Mouse (Mus musculus): ENCODE measurements around the gene Sars2.
"Not testable (repeated sequence)": the region's sequence is repeated elsewhere in the genome, so short reads cannot be mapped to it uniquely, and the experiment has no call there.

Gene Sars2

DNA sequence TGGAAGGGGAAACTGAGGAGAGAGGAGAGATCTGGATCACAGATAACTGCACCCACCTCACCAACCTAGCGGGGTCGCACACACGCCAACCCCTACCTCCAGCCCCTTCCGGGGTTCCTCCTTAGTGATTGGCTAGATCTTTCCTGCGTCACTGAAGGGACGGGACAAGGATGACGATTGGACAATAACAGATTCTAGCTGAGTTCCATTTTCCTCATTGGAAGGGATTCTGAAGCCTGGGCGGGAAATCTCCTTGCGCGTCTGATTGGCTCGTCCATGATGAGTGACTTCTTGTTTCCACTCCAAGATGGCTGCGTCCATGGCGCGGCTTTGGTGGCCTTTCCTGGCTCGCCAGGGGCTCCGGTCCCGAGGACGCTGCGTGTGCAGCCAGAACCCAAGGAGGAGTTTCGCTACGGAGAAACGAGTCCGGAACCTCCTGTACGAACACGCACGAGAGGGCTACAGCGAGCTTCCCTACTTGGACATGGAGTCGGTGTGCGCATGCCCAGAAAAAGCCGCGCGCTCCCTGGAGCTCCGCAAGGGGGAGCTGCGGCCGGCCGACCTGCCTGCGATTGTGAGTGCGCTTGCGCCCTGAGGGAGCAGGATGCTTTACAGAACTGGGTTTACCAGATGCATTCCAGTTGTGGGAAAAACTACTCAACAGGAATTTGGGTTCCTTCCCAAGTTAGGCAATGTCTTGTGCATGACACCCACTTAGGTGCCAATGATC lies at the start of gene Sars2, which contains the start of gene Mrps12:
Sars2 (plus strand) TSS at position 284 of the 730 bp plus-strand sequence.
Mrps12 (minus strand) TSS at position 112 of the 730 bp plus-strand sequence.
- DNase-seq (ENCODE audit: low read depth, low spot score) = peak; percentile 98

DNA sequence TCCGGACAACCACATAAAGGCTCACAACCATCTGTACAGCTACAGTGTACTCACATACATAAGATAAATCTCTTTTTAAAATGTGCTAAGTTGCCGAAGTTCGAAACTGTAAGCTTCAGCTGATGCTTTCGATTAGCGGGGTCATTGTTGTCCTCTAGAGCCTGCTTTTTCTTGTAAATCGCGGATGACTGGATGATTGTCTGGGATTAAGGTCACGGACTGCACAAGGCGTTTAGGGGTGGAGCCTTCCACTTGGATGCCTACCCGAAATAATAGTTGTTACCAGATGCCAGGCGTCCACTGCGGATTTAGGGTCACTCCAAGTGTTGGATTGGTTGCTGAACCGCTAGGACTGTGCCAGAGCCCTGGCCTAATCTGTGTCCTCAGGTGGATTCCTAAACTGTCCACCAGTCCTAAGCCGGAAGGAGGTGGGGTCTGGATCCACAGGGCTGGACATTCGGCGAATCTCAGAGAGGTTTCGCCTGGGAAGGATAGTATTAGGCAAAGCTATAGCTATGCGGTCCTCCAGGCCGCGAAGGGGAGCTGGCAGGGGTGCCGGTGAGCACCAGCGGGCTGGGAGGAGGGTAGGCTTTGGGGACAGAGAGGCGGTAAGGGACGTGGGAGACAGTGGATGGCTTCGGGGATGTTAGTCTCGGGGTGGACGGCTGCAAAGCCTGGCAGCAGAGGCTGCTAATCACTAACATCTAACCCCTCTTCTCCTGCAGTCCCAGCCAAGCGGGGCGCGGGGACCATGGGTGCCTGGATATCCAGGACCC lies 49.1 kb upstream of the Sars2 start, which contains the start of gene Fbxo27:
Fbxo27 (plus strand) TSS at position 305 of the 776 bp plus-strand sequence.
- peak; percentile 23 for DNase-seq (ENCODE audit: low read depth, low spot score)

DNA sequence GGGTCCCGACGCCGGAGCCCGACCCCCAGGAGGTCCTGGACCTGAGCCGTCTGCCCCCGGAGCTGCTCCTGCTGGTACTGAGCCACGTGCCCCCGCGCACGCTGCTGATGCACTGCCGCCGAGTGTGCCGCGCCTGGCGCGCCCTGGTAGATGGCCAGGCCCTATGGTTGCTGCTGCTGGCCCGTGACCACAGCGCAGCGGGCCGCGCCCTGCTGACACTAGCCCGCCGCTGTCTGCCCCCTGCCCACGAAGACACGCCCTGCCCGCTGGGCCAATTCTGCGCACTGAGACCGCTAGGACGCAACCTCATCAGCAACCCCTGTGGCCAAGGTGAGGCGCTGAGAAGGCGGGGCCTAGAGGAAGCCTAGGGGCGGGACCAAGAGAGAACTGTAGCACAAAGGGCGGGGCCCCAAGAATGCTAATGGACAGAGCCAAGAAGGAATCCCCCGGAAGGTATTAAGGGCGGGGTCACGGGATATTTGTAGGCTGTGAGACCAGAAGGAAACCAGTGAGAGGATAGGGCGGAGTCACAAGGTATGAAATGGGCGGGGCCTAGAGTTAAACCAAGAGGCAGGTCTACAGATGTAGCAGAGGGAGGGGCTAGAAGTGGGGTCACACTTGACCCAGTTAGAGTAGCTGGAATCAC lies 48.3 kb upstream of the Sars2 start:
- DNase-seq (ENCODE audit: low read depth, low spot score) = peak; percentile 83

DNA sequence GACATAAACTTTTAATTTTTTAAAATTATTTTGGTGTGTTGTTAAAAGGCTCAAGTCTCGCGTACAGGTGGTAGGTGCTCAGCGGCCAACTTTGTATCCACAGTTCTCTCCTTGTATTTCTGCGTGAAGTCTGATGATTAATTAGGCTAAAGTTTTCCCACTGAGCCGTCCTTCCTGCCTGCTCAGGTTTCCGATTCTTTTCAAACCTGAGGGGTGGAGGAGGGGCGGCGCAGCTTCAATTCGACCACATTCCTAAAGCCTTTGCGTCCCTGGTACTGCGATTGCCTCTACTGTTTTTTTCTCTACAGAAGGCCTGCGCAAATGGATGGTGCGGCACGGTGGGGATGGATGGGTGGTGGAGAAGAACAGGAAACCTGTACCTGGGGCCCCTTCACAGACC lies 47.4 kb upstream of the Sars2 start:
- peak; percentile 72 for DNase-seq (ENCODE audit: low read depth, low spot score)

DNA sequence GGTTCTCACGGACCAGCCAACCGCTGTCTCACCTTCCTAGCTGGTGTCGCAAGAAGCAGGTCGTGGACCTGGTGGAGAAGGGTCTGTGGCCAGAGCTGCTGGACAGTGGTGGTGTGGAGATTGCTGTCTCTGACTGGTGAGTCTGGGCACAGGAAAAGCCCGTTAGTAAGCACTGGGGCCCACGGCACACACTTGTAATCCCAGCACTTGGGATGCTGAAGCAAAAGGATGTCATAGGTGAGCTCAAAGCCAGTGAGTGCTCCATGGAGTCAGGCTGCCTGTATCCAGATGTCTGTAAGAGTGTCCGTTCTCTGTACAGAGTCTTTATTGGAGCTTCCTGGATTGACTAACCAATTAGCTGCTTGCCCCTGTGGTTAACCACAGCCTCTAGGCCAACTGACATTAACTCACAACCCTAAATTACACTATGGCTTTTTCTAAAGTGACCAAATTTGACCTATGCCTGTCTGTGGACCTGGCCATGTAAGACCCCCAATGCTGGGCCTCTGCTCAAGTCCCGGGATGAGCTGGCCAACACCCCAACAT lies 46.8 kb upstream of the Sars2 start:
- DNase-seq (ENCODE audit: low read depth, low spot score) = no peak

DNA sequence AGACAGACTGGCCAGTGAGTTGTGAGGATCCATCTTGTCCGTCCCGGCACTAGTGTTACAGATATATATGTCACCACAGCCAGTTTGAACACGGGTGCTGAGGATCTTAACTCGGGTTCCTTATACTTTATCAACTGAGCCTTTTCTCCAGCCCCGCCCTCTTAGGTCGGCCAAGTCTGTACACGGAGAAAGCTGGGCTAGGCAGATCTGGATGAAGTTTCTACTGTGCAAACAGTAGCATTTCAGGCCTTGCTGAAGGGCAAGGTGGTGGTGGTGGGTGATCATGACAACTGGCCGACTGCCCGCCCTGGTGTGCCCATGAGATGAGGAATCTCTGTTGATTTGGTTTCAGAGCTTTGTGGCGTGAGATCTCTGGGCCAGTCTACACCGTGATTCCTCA lies 44.5 kb upstream of the Sars2 start:
- no peak for DNase-seq (ENCODE audit: low read depth, low spot score)

DNA sequence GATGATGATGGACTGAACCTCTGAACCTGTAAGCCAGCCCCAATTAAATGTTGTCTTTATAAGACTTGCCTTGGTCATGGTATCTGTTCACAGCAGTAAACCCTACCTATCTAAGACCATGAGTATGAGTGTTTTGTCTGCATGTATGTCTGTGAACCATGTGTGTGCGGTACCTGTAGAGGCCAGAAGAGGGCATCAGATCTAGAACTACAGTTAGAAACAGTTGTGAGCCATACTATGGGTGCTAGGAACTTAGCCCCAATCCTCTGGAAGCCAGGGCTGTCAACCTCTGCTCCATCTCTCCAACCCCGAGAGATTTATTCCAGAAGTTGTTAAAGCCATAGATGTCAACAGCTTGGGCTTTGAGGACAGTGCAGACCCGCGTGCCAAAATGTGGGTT lies 41.5 kb upstream of the Sars2 start:
- no peak for DNase-seq (ENCODE audit: low read depth, low spot score)

DNA sequence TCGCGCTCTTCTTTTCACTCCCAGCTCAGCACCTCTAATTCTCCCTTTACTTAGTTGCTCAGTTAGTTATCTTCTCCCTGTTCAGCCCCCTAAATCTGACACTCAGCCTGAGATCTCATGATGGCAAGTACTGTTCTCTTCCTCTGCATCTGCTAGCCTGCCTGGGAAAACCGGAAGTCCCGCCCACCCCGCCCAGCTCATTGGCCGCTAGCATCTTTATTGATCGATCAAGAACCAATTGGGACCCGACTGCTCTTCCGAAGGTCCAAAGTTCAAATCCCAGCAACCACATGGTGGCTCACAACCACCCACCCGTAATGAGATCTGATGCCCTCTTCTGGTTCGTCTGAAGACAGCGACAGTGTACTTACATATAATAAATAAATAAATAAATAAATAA lies 40.5 kb upstream of the Sars2 start:
- DNase-seq (ENCODE audit: low read depth, low spot score) = not testable (repeated sequence)

DNA sequence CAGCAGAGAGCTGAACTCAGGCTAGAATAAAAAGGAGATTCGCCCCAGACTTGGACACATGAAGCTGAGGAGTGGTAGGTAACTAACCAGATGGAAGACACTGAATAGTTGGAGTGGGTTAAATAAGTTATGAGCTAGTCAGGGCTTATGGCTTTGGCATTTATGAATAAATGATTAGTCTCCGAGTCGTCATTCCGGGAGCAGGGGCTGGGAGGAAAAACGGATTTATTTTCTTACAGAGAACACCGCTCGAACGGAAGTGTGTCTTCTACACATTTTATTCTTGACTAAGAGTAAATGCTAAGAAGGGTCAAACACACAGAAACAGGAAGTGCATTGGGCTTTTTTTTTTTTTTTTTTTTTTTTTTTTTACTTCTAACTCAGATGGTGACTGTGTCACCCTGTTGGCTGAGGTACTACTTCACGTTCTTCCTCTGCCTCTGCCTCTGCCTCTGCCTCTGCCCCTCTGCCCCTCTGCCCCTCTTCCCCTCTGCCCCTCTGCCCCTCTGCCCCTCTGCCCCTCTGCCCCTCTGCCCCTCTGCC lies 39.1 kb upstream of the Sars2 start:
- DNase-seq (ENCODE audit: low read depth, low spot score) = no peak

DNA sequence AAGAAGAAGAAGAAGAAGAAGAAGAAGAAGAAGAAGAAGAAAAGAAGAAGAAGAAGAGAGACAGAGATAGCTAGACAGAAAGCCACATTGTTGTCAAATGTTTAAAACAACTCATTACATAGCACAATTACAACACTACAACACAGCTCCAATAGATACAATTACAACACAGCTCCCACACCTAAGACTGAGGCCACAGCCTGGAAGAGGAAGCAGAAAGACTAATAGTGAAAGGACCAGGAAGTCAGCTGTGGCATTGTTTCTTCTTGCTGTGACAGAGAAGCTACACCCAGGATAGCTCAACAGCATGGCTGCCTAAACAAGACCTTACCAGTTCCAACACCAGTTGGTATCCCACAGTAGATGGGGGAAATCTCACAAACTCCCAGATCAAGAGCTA lies 32.3 kb upstream of the Sars2 start:
- DNase-seq (ENCODE audit: low read depth, low spot score) = no peak

DNA sequence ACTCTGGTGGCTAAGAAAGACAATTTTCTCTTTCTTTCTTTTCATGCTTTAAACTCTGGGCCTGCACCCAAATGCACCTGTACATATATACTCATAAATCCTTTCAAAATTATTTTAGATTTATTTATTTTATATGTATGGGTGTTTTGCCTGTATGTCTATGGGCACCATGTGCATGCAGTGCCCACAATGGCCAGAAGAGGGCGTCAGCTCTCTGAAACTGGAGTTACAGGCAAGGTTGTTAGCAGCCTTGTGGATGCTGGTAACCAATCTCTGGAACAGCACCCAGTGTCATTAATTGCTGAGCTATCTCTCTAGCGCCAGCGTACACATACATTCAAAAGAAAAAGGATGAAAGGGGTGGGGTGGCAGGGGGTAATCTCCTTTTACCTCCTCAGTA lies 30.8 kb upstream of the Sars2 start:
- DNase-seq (ENCODE audit: low read depth, low spot score) = no peak

DNA sequence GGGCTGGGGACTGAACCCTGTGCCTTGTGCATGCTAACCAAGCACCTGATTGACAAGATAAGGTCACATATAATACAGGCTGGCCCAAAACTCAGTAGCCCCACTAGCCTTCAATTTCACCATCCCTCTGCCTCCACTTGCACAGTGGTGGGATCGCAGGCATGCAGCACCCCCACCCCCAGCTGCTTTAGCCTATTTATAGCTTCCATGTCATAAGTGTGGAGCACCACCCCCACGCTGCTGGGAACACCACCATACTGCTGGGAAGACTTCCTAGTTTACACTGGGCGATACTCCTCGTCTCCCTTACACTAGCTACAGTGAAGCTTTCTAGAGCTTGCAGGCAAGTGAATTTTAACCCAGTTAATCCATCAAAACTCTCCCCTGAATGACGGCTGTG lies 27.1 kb upstream of the Sars2 start:
- no peak for DNase-seq (ENCODE audit: low read depth, low spot score)

DNA sequence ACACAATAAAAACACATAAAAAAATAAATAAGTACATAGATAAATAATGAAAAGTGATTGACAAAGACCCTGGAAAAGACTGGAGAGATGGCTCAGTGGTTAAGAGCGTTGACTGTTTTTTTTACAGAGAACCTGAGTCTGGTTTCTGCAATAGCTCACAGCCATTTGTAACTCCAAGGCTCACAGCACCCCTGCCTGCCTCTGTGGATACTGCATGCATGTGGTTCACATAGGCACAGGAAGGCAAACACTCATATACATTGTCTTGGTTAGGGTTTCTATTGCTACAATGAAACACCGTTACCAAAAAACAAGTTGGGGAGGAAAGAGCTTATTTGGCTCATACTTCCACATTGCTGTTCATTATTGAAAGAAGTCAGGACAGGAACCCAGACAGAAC lies 26.2 kb upstream of the Sars2 start:
- DNase-seq (ENCODE audit: low read depth, low spot score) = no peak

DNA sequence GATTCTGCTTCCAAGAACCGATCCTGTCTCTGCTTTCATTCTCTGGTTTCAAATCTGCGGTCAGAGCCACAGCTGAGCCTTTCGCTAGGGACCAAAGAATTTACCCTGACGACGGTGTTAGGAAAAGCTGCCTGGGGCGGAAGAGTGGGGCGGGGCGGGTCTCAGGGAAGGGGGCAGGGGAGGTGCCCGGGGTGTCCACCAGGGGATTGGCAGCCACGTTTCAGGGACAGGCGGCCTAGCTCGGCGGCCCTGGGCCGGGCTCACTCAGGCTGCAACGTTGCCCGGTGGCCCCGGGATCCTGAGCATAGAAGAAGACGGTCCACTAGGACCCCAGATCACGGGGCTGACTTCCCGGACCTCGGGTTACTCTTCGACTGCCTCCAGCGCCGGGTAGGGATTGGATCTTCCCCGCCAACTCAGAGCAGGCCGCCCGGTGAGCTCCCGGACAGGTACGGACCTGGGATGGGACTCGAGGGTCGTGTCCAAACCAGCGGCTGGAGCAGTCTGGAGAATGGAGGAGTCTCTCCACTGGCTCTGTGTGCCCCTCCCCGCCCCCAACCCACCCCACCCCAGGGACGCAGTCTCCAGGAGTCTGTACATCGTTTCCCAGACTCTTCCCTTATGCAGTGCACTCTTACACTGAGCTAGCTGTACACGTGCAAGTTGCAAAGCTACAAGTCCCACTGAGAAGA lies 25.1 kb upstream of the Sars2 start, which contains the start of gene Fbxo17:
Fbxo17 (plus strand) TSS at position 215 of the 692 bp plus-strand sequence.
- peak; percentile 75 for DNase-seq (ENCODE audit: low read depth, low spot score)

DNA sequence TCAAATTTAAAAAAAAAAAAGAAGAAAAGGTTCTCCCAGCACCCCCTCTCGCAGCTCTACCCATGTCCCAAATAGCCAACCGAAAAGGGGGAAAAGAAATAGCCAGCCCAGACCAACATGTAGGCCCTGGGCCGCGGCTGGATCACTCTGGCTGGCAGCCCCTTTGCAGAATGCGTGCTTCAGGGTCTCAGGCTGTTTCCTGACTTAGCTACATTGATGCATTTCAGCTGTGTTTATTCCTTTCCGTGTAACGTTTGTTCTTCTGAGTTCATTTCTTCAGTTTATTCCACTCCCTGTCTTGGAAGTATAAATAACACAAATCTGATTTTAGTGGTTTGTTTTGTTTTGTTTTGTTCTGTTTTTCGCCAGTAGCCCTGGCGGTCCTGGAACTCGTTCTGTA lies 24.1 kb upstream of the Sars2 start:
- no peak for DNase-seq (ENCODE audit: low read depth, low spot score)

DNA sequence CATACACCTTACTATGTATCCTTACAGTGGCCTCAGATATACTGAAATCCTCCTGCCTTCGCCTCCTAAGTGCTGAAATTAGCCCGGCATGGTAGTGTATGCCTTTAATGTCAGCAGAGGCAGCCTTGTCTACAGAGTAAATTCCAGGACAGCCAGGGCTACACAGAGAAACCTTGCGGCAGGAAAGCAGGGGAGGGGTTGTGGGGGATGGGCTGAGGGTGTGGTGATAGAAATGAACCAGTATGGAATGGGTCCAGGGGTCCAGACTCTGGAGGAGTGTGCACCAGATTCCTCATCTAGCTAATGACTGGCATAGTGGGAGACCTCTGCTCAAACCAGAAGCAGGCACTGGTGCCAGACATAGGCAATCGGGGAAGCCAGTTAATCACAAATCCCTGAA lies 22.6 kb upstream of the Sars2 start:
- no peak for DNase-seq (ENCODE audit: low read depth, low spot score)

DNA sequence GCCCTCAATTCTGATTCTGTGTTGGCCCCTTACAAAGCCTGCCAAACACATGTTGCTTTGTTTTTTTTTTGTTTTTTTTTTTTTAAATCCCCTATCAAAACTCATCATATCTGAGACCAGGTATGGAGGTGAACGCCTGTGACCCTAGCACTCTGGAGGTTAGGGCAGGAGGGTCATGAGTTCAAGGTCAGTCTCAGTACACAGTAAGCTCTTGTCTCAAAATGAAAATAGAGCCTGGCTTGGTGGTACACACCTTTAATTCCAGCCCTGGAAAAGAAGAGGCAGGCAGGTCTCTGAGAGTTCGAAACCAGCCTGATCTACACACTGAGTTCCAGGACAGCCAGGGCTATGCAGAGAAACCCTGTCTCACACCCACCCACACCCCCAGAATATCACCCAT lies 22.1 kb upstream of the Sars2 start:
- no peak for DNase-seq (ENCODE audit: low read depth, low spot score)

DNA sequence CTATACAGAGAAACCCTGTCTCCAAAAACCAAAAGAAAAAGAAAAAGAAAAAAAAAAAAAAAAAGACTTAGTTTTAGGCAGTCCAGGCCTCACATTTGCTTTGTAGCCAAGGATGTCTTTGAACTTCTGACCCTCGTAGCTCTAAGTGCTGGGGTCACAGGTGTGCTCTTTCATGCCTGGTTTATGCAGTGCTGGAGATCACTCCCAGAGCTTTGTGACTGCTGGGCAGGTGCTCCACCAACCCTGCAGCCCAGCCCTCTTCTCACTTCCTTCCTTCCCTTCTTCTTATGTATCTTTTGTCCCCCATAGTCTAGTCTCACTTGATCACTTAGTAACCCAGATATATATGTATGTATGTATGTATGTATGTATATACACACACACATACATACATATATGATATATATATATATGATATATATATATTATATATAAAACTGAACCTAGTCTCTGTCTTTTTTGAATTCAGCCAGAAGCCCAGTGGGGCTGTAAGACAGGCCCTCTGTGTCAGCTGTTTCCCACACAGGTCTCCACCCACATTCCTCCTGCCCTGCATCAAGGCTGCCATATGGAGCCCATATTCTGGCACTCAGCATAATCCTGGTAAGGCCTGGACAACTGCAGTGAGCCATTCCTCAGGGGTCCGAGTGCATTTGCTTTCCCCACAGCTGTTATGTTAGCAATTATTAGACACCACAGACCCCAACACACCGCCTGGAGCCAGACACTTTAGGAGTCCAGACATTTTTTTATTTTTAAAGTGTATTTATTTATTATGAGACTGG lies 20.8 kb upstream of the Sars2 start:
- peak; percentile 48 for DNase-seq (ENCODE audit: low read depth, low spot score)

DNA sequence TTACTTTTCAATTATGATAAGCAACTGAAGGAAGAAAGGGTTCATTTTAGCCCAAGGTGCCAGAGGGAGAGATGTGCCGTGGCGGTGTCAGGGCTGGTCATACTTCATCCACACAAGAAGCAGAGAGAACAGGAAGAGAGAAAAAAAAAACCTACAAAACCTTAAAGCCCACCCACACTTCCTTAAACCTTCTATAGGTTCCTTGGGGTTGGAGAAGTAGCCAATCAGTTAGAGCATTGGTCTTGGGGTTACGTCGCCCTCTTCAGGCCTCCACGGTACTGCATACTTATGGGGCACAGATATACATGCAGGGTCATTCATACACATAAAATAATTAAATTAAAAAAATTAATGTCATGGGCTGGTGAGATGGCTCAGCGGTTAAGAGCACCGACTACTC lies 19.7 kb upstream of the Sars2 start:
- no peak for DNase-seq (ENCODE audit: low read depth, low spot score)

DNA sequence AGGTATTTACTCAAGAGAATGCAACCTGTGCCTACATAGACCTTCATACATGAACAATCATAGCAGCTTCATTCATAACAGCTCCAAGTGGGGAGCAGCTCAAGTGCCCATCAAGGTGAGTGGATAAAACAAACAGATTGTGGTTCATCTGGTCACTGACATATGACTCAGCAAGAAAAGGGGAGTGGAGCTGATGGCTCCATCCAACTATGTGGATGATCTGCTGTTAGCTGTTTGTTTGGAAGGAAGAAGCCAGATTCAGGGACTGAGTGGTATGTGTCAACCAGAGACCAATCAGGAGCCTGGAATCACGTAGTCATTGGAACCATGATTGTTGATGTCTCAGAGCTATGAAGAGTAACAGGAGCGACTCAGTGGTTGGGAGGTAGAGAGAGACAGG lies 17.2 kb upstream of the Sars2 start:
- DNase-seq (ENCODE audit: low read depth, low spot score) = no peak

All from mesoderm, embryonic 11.5 days (tissue).